Mouse (Mus musculus) gastrocnemius, postnatal 4 days (tissue): Measurements from ENCODE around the gene Aplnr. TPM values are rescaled to one million over a fixed set of nuclear protein-coding genes. Genes with fewer than 3 reads are reported as not detected.

Source experiments
- DNase-seq, 2 experiments: peaks; one replicate each; pipeline ENCODE4 v3.0.0; 2021 to 2022; ENCODE audit warnings: low spot score in 2 of 2, mixed read lengths in 2 of 2
- total RNA-seq, 2 experiments: library from RNA; stranded (reverse); gene quantifications; 2 replicates each; pipeline ENCODE4 v1.2.3; 2021

Aplnr gene
- total RNA-seq, 2 experiments from 2014 or later, result 86.8 to 91.9 TPM

DNA sequence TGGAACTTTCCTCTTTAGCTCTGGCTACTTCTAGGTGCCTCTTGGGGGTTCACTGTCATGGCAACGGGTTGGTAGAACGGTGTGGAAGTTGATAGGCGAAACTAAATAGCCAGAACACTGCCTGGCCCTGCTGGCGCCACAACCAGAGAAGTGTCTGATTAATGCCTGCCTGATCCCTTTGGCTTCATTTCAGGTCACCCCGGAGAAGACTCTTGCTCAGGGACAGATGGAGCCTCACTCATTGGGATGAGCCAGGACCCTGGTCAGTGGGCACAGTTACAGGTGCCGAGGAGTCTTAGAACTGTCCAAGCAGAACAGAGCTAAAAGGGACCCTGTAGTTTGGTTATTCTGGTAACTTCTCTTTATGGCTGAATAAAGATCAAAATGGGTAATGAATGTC lies 37.5 kb downstream of the Aplnr start:
- DNase-seq, result no peak

DNA sequence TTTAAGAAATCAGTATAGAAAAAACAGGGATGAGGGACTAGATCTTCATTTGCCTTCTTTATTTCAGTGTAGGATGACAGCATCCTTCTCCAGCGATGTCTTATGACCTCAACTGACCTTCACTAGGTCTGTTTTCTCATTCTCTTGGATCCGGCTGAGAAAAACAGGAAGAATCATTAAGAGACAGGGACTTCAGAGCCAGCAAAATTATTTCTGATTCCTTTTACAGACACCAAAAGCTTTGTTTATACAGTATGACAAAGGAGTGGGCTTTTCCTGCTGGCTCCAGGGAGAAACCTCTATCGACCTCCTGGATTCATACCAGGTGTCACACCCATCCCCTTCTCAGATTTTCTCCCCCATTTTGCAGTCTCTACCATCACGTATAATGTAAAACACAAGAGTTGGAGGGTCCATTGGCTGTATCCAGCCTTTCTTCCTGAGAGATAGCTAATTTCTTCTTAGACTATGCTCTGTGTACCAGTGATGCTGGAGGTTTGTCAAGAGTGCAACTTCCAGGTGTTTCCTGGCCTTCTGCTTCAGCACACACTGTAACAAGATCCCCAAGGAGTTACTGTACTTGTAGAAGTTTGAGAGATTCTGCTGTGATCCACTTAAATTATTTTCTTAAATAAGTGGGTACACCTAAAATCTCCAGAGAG lies 42.2 kb downstream of the Aplnr start:
- no peak for DNase-seq

DNA sequence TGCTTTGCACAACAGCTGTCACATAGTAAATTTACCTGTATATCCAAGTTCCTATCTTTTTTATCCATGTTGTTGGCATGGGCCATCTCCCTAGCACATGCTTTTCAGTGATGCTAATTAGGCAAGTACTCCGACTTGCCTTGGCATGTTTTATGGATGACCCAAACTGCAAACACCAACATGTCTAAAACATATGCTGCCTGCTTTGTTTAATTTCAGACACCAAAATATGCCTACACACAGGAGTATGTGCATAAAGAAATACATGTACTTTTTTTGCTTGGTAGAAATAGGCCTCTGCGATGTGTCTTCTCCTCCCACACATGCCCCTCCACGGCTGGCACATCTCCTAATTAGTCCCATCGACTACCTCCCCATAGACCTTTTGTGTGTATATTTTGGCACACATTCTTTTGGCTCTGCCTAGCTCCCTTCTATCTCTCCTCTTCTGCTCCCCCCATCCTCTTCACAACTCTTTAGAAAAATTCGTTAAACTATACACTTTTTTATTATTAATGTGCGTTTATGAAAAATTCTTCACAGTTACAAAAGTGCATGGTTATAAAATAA lies 51.6 kb downstream of the Aplnr start:
- no peak for DNase-seq

Other genes with a start within 250 kb of the Aplnr start
- gene Rtn4rl2, start 249.5 kb upstream of the Aplnr start, total RNA-seq, result under 1 TPM; 0.37 to 0.80 TPM
- 10 to 100 TPM; 29.4 to 29.7 TPM for gene Slc43a3, start 199.6 kb upstream of the Aplnr start, total RNA-seq
- gene Prg2, start 155.8 kb upstream of the Aplnr start, total RNA-seq, result not detected
- gene Prg3, start 148.0 kb upstream of the Aplnr start, total RNA-seq, result not detected
- 100 to 1,000 TPM in 1 of 2 experiments, 10 to 100 TPM in 1; 98.2 to 105 TPM for gene Ssrp1, start 99.0 kb upstream of the Aplnr start, total RNA-seq
- gene P2rx3, start 98.8 kb upstream of the Aplnr start, total RNA-seq, result under 1 TPM; 0.60 to 0.91 TPM
- gene Tnks1bp1, start 88.2 kb upstream of the Aplnr start, total RNA-seq, result 10 to 100 TPM; 89.8 to 92.6 TPM
- gene Lrrc55, start 61.0 kb downstream of the Aplnr start, total RNA-seq, result 1 to 10 TPM; 3.0 to 4.7 TPM
- gene Olfr987, start 203.1 kb downstream of the Aplnr start, total RNA-seq, result not detected
- gene Olfr988, start 227.0 kb downstream of the Aplnr start, total RNA-seq, result not detected